Mouse (Mus musculus) adrenal gland (tissue): ENCODE data around the gene Tulp1.
"Not testable (repeated sequence)": the region's sequence is repeated elsewhere in the genome, so short reads cannot be mapped to it uniquely, and the experiment has no call there.

ENCODE experiments used
- intact Hi-C: fragments of 180-260 bp; cut with DNase I; formaldehyde crosslinking; loops from one replicate; pipeline ENCODE4 v1.15.1; 2025

Tulp1 gene

DNA sequence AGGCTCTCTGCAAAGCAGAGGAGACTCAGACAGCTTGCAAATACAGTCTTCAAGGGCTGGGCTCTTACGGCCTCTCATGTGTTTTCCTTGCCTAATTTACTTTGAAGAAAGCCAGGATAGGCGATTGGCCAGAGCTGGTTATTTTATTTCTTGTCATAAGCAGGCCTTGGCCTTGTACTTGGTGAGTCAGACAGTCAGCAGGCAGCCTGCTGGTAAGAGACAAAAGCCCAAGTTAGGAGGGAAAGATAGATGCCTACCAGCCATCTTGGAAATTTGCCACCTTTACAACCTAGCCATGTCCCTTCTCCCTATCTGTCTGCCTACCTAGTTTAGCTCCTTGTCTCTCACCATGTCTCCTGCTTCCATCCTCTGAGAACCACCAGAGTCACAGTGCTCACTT is 6.3 kb upstream of the Tulp1 start:
- intact Hi-C loops = no loop called here

DNA sequence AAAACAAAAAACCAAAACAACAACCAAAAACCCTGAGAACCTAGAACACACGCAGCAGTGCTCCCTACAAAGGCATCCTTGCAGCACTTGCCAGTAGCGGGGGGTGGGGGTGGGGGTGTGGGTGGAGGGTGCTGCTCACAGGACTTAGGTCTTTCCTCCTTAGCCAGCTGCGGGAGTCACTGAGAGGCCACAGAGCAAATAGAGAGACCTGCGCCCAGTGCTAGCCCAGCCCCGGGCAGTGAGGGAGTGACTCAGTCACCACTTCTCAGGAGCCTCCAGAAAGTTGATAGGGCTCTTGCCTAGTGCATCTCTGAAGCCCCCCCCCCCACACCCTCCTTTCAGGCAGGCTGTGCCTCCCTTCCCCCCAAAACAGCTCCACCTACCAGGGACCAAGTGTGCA is 4.0 kb upstream of the Tulp1 start:
- intact Hi-C loops = no loop called here

DNA sequence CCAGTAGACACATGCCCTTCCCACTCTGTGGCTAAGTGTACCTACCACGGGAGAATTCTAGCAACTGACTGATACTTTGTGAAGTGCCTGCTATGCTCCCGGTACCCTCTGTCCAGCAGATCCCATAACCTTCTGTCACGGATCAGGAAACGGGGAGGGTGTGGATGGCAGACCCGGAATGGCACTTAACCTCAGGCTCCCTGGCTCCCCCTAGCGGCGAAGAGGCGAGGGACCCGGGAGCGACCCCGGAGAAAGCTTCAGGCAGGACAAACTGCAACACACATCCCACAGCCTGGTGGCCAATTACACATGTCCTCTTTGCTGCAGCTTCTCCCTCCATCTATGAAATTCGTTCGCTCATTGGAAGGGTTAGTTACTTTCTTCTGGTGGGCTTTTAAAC is 3.4 kb upstream of the Tulp1 start:
- intact Hi-C loops = no loop called here

DNA sequence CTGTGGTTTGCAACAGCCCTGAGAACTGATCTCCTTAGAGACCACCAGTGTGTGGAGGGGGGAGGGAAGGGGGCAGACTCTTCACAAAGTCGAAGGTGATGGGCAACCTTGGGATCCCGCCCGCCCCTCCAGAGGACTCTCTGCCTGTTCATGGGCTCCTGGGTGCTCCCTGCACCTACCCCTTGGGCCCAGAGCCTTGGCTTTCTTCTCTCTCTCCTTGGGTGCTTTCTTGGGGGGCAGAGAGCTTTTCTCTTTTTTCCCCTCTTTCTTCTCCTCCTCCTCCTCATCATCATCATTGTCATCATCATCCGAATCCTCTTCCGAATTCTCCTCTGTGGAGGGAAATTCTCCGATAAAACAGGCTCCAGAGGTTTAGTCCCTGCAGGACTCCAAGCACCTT is 1.5 kb downstream of the Tulp1 start:
- intact Hi-C loops = no loop called here

- intact Hi-C loops = no loop called here
Measured at GRCm38 (mm10) chr17:28362653-28363292, 2.2 kb downstream of the Tulp1 start.

DNA sequence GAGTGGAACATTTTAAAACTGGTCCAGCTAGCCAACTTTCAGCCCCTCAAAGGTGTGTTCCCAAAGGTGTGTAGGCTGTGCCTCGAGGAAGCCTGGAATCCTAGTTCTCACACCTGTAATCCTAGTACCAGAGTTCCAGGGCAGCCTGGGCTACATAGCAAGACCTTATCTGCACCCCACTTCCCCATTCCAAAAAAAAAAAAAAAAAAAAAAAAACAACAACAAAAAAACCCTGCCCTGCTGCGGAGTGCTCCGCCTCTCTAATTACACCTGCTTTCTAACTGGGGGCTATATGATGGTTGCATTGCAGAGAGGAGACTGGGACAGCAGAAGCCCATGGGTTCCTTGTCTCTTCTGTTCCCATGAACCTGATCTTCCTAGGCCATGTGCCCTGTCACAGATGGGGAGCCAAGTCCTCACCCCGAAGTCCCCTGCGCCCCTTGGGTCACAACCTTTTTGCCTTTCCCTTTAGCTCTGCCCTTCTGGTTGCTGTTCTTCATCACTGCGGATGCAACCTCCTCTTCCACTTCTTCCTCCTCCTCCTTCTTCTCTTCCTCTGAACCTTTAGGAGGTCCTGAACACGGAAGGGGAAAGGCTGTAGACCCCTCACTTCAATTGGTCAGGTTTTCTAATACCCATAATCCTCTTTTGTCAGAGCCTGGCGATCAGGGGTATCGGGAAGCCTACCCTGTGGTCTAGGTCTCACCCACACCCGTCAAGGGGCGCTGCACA is 2.9 kb downstream of the Tulp1 start:
- intact Hi-C loops = no loop called here

DNA sequence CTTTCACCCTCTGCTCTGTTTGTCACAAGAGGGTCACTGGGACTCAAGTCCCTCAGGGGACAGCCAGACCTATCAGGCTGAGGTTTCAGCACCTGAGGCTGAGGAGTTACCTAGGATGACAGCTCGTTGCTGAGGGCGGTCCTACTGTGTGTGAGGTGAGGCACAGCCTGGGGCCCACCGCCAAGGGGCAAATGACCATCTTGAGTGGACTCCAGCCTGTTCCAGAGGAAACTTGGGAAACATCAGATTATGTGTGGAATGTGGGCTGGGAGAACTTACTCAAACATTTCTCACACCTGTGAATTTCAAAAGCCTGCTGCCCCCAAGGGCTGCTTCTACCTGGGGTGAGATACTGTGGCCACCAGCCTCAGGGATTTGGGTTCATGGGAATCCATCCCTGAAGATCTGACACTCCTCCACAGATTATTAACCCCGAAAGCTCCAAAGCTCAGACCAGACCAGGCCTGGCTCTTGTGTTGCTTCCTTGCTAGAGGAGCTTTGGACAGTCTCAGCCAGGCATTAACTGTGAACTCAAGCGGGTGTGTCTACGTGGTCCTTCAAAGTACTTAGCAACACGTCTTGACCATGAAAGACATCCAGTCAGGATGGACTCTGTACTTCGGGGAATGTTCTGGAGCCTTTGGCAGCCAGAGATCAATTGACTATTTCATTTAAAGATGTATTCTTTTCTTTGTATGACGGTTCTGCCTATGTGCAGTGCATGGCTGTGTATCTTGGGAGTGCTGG is 4.3 kb downstream of the Tulp1 start:
- intact Hi-C loops = no loop called here

DNA sequence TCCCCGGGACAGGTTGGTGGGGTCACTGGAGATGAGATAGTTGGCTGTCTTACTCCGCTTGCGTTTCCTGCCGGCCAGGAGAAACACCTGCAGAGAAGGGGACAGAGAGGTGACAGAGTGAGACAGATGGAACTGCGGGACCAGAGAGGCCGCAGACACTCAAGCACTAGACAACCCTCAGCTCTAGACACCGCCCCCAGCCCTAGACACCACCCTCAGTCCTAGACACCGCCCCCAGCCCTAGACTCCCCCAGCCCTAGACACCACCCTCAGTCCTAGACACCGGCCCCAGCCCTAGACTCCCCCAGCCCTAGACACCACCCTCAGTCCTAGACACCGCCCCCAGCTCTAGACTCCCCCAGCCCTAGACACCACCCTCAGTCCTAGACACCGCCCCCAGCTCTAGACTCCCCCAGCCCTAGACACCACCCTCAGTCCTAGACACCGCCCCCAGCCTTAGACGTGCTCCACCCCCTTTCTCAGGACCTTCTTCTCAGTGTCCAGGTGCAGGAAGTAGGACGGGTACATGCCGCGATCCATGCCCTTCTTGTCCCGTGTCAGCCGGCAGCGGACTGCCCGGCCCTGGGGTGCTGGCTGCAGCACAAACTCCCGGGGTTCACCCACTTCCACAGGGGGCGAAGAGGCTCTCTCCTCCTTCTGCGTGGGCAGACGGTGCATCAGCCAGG is 6.3 kb downstream of the Tulp1 start:
- intact Hi-C loops = not testable (repeated sequence)

DNA sequence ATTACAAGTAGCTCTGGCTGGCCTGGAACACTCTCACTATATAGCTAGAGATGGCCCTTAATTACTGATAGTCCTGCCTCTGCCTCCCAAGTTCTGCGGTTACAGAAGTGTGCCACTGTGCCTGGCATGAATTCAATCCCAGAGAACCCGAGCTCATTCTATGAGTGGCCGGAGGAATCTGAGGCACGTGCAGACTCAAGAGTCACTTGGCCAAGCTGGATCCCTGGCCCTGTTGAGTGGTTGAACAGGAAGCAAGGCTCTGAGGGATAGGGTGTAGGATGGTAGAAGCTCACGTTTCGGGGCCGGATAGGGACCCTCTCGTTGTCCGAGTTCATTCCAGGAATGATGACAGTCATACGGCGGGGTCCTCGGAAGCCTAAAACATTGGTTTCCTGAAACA is 9.2 kb downstream of the Tulp1 start:
- intact Hi-C loops = no loop called here

DNA sequence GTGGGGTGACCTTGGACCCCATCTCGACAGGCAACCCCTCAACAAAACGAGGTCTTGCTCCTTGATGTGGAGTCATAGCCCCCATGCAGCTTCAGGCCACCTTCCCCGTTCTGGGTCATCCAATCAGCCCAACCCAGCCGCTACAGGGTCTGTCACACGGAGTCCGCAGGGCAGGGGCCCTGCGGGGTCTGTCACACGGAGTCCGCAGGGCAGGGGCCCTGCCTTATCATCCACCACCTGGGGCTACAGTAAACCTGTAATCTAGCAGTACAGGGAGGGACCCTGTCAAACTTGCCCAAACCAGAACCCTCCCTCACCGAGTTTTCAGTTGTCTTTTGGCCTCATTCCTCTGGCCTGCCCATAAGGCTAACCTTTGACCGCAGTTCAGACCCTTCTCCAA is 13.0 kb downstream of the Tulp1 start:
- intact Hi-C loops = no loop called here

- intact Hi-C loops = no loop called here
Measured at GRCm38 (mm10) chr17:28351353-28351890, 13.6 kb downstream of the Tulp1 start.

GRCm38 (mm10) chr17:28350466-28351352 is 14.3 kb downstream of the Tulp1 start, which contains the start of gene Tead3:
TSS of gene Tead3 (minus strand) at chr17:28350817.
- intact Hi-C loops = no loop called here

- intact Hi-C loops = no loop called here
Measured at GRCm38 (mm10) chr17:28349901-28350465, 15.0 kb downstream of the Tulp1 start.

GRCm38 (mm10) chr17:28349264-28349880 is 15.7 kb downstream of the Tulp1 start:
- intact Hi-C loops = no loop called here

DNA sequence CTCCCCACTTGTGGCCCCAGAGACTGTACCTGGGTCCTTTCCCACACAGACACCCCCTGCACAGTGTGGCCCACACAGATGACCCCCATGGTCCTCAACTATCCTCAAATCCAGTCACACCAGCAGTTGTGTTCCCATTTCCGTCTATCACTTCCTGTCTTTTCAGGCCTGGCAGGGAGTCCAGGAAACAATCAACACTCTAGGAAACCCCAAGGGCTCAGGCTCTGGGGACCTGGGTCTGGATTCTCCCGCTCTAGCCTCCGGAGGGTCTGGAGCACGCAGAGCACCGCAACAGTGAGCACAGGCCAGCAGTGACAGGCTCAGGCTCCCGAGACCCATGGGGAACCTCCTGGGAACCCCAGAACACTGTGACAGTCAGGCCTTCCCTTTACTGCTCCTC is 16.8 kb downstream of the Tulp1 start:
- intact Hi-C loops = no loop called here

GRCm38 (mm10) chr17:28347327-28347726 is 17.7 kb downstream of the Tulp1 start:
- intact Hi-C loops = no loop called here

DNA sequence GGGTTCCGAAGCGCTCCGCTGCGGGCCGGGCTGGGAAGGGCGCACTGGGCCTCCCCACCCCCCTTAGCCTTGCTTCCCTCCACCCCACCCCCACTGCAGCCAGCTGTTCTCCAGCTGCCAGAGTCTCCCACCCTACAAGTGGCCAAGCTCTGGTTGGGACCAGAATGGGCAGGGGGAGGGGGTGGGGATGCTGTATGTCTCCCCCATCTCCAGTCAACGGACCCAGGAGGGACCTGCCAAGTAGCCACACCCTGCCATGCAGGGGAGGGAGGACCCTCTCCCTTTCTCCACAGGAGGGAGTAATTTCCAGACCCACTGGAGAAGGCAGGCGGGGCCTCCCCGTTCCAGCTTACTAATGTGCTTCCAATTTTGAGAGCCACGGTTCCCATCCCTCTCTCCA is 19.1 kb downstream of the Tulp1 start:
- intact Hi-C loops = no loop called here

GRCm38 (mm10) chr17:28345271-28345721 is 19.7 kb downstream of the Tulp1 start:
- intact Hi-C loops = no loop called here

DNA sequence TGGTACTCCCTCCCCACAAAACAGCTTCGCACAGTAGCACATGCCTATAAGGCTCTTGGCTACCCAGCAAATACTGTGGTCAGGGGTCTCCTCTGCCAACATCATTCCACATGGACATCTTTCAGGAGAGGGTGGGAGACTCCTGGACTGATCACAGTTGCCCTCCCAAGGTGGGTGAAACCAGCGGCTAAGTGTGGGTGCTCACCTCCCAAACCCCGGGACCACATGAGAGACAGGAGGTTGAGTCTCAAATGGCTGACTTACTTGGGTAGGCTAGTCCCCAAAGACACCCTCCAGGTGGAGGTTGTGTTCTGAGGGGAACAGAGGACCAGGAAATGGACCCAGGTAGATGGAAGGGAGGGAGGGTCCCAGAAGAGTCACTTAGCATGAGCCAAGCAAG is 20.4 kb downstream of the Tulp1 start:
- intact Hi-C loops = no loop called here
